Mouse (Mus musculus): ENCODE results near the gene Xlr4a.
"Not testable (repeated sequence)": the region's sequence is repeated elsewhere in the genome, so short reads cannot be mapped to it uniquely, and the experiment has no call there.

The Xlr4a gene
- long read RNA-seq, experiment 1 = 0 reads
- long read RNA-seq, experiment 2, partial matches to known transcripts = 0 of 1 reads
- long read RNA-seq, experiment 2, other reads (novel, unspliced or antisense) = 1 of 1 reads

- intact Hi-C loops (cut with DNase I) = not testable (repeated sequence)
Measured at GRCm38 (mm10) chrX:73082267-73083055, at the start of gene Xlr4a. Gene Xlr4a (minus strand): TSS chrX:73082478.

- intact Hi-C loops (cut with DNase I) = not testable (repeated sequence)
Measured at GRCm38 (mm10) chrX:73122859-73123829, 40.9 kb upstream of the Xlr4a start.

DNA sequence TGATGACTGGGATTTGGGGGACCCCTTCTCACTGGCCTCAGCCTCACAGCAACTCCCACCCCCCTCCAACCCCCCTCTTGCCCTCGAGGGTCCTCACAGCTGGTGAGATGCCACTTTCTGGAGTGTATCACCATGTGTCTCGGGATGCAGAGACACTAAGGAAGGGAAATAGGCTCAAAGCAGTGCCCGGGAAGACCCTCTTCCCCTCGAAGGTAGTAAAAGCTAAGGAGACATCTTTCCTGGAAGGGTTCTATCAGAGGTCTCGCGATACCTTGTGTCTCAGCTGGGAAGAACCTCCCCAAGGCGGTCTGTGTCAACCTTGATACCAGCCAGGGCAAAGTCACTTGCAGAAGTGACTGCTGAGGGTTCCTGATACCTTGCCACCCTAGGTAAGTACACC, 34.5 kb upstream of the Xlr4a start, which contains the start of gene Gm14685:
Gm14685 (plus strand) TSS at position 301 of the 400 bp plus-strand sequence.
- intact Hi-C loops (cut with DNase I) = not testable (repeated sequence)

DNA sequence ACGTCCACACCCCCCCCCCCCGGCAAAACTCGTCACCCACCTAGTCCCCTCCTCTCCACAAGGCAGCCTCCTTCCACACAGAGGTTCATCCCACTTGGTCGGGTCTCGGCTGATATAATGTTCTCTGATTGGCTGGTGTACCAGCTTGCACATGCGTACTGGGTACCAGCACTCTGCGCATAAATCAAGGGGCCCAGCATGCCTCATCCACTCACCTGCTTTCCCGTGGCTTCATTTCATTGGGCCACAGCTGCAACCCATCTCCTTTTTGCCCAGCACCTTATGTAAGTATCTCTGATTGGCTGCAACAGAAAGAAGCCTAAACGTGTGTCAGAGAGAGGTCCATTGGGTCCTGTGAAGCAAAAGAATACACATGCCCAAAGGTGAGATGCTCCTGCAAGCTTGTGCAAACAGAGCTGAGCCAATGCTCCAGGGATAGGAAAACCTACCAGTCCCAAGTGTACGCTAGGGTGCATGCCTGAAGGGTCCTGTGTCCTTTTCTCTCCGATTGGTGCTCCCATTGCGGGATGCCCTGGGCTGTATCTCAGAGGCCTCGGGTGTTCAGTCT, 14.7 kb upstream of the Xlr4a start, which contains the start of gene Xlr3a:
Xlr3a (minus strand) TSS at position 155 of the 568 bp plus-strand sequence.
- intact Hi-C loops (cut with DNase I) = not testable (repeated sequence)

DNA sequence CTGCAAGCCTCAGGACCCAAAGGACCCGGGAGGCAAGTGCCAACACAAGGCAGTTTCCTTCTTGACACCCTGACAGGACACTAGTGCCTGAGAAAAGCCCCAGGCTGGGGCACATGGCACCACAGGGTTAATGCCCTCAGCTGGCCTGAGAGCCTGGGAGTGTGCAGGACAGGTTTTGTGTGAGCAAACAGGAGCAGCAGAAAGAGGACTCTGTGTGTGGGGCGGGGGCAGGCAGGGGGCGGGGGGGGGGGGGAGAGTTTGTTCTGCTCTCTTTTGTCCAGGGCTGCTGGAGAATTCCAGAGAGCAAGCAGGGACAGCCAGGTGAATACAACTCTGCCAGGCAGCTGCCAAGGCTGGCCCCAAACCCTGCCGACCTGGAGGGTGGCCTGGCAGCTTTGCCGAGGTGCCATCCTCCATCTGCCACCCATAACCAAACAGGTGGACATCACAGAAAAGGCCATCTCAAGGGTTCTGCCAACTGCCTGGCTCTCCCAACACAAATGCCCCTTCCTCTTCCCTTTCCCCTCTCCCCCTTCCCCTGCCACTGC, 15.4 kb downstream of the Xlr4a start:
- intact Hi-C loops (cut with DNase I) = not testable (repeated sequence)

DNA sequence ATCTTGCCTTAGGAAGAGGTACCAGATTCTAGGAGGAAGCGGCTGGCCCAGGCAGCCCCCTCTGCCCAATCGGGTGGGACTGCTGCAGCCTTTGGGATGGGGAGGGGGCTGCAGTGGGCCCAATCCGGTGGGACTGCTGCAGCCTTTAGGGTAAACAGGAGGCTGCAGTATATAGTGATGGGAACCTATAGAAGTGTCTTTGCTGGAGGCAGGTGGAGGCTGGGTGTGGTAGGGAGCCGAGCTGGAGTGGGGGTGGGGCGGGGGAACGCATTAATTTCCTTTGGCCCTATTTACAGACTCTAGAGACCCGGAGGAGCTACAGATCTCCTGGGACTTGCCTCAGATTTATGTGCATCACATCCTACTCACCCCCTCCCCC, 17.9 kb downstream of the Xlr4a start, which contains the start of gene Pnma3:
Pnma3 (plus strand) TSS at position 373 of the 379 bp plus-strand sequence.
- intact Hi-C loops (cut with DNase I) = no loop called here

DNA sequence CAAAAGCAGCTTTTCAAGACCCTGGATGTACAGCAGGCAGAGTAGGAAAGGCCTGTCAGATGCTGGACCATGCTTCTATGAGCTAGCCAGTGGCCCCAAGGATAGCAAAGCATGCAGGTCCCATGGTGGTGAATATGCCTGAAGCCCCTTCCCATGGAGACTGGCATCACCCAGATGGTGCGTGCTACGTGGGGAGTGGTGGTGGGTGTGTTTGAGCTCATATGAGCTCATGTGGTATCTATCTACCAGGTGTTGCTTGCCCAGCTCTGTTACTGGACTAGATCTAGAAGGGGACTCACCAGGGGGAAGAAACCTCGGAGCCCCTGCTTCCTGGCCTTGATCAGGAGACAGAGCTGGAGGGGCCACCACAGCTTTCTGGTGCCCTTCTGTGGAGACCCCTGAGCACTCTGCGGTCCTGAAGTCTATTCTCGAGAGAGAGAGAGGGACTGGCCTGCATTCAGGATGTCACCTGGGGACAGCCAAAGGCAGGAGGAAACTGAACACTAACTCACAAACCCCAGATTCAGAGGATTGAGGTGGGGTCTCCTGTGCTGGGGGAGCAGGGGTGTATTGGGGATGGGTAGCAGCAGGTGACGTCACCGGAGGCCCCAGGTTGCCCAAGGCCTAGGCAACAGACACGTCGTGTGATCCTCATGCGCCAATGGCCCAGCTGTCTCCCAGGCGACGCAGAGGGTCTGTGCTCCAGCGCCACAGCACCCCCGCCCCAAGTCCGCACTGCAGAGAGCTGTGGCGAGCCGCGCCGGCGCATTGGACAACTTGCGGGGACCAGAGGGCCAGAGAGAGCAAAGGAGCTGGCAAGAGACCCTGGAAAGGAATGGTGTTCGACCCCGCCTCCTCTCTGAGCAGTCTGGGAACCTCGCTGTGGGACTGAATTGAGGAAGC, 18.5 kb downstream of the Xlr4a start:
- intact Hi-C loops (cut with DNase I) = no loop called here

DNA sequence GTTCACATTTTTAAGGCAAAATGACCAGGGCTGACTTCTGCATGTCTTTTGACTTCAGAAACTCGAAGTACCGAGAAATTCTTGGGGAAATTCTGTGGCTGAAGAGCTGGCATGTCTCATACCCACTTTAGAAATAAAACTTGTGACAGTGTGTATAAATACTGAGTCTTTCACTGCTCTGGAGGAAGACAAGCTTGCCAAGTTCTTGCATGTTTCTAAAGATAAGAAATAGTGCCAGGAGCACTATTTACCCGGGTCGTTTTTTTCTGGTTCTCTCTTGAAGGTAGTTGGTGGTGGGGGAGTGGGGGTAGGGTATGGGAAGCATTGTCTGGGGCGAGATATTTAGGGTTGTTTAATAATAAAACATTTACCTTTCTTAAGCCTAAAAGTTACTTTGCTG, 20.0 kb downstream of the Xlr4a start:
- intact Hi-C loops (cut with DNase I) = no loop called here

GRCm38 (mm10) chrX:73061528-73061927, 20.8 kb downstream of the Xlr4a start:
- intact Hi-C loops (cut with DNase I) = no loop called here

DNA sequence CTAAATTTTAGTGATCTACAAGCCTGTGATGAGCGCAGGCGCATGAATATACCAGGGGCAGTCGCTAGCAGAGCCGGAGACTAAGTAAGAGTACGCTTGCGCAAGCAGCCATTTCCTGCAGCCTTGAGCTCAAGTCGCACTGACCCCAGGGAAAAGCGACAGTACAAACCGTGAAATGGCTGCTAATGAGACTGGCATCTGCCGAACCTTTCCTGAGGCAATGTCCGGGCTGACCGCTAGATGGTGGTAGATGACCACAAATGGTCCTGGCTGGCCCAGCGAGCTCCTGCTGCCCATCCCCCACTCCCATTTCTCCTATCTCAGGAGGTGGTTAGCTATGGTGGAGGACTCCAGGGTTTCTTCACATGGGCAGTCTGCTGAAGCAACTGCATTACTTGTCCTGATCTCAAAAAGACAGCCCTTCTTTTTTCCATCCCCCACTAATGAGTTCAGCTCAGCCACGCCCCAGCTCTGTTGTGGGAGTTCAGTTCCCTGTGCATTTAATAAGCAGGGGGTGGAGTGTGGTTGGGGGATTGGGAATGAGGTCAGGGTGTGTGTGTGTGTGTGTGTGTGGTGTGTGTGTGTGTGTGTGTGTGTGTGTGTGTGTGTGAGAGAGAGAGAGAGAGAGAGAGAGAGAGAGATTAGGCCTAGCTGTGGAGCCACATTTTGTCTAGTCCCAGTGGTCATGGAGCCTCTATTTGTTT, 28.3 kb downstream of the Xlr4a start:
- intact Hi-C loops (cut with DNase I) = loop anchor here (10.0 kb wide), 3 partner anchors 371 to 601 kb away; no protein-coding TSS in a partner anchor

- intact Hi-C loops (cut with DNase I) = no loop called here
Measured at GRCm38 (mm10) chrX:73039666-73040065, 42.6 kb downstream of the Xlr4a start.

- intact Hi-C loops (cut with DNase I) = no loop called here
Measured at GRCm38 (mm10) chrX:73038831-73039230, 43.4 kb downstream of the Xlr4a start.

DNA sequence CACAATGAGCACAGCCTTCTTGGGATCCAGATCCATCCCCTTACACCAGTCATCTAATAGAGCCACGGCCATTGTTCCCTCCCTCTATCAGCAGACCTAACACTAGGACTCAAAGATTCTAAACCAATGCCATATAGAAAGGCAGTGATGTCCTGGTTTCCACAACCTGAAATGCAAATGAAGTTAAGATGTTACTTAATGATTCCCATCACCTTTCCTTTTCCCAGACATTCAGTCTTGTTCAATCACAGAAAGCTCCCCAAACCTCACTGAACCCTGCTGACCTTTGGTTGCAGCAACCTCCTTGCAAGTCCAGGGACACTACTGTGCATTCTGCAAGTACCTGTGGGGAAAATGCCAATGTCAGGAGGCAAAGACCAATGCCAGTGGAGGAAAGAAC, 45.3 kb downstream of the Xlr4a start, which contains the start of gene Pnma5:
Pnma5 (minus strand) TSS at position 101 of the 400 bp plus-strand sequence.
- intact Hi-C loops (cut with DNase I) = no loop called here
